Mouse (Mus musculus) MEL (cell line): ENCODE measurements at regions not wholly inside any gene's neighbourhood (a gene's known extent, or its start where the extent isn't known, plus 50 kb on each side); places are given as distances from the start of the nearest gene placed in this dataset.

Experiments used
- DNase-seq: peaks from one replicate; pipeline ENCODE4 v3.0.0; 2011; ENCODE audit warnings: low read depth, low spot score
- H3K27ac ChIP-seq: 2 replicates; pipeline ENCODE4 v1.5.1; 2012; ENCODE audit warnings: low read depth, mild to moderate bottlenecking, control low read depth, low read length, moderate library complexity; ENCODE audit not compliant: control insufficient read depth
- H3K27me3 ChIP-seq, 2 experiments: fragments of 150-350 bp in 1 of 2; sonication (generic) in 1 of 2; 2 replicates each; pipeline ENCODE4 v1.6.1; 2012; ENCODE audit warnings: low read length in 2 of 2, mild to moderate bottlenecking in 2 of 2, improper control_type of control experiment in 1 of 2, moderate library complexity in 1 of 2; ENCODE audit not compliant: insufficient read depth in 2 of 2, control insufficient read depth in 1 of 2
- H3K36me3 ChIP-seq, 2 experiments: 2 replicates each; pipeline ENCODE4 v1.6.1; 2012 to 2014; ENCODE audit warnings: low read length in 2 of 2, improper control_type of control experiment in 1 of 2, inconsistent platforms in 1 of 2, mild to moderate bottlenecking in 1 of 2; ENCODE audit not compliant: insufficient read depth in 2 of 2, control insufficient read depth in 1 of 2
- H3K4me1 ChIP-seq, 2 experiments: fragments of 150-350 bp in 1 of 2; sonication (generic) in 1 of 2; 2 replicates each; pipeline ENCODE4 v1.6.1; 2012; ENCODE audit warnings: low read length in 2 of 2, improper control_type of control experiment in 1 of 2, mild to moderate bottlenecking in 1 of 2; ENCODE audit not compliant: insufficient read depth in 2 of 2, control insufficient read depth in 1 of 2
- H3K4me3 ChIP-seq, 2 experiments: fragments of 150-350 bp in 1 of 2; sonication (generic) in 1 of 2; 2 replicates each; pipeline ENCODE4 v1.5.1; 2012; ENCODE audit warnings: low read depth in 2 of 2, low read length in 2 of 2, mild to moderate bottlenecking in 2 of 2, moderate library complexity in 2 of 2, control low read depth in 1 of 2, improper control_type of control experiment in 1 of 2; ENCODE audit not compliant: control insufficient read depth in 1 of 2, insufficient read depth in 1 of 2
- H3K79me2 ChIP-seq: 2 replicates; pipeline ENCODE4 v1.6.1; 2012; ENCODE audit warnings: mild to moderate bottlenecking, low read length, moderate library complexity; ENCODE audit not compliant: control insufficient read depth, poor library complexity, insufficient read depth
- H3K9ac ChIP-seq: 2 replicates; pipeline ENCODE4 v1.6.1; 2012; ENCODE audit warnings: low read depth, mild to moderate bottlenecking, control low read depth, low read length, moderate library complexity; ENCODE audit not compliant: control insufficient read depth, poor library complexity, severe bottlenecking
- H3K9me3 ChIP-seq: fragments of 150-350 bp; sonication (generic); replicated peaks from 2 replicates; pipeline ENCODE4 v1.6.1; 2012; ENCODE audit warnings: mild to moderate bottlenecking, low read length, improper control_type of control experiment, moderate library complexity; ENCODE audit not compliant: insufficient read depth
- CHD1 ChIP-seq: IDR thresholded peaks from 2 replicates; pipeline ENCODE4 v1.6.1; 2012; ENCODE audit warnings: low read depth, mild to moderate bottlenecking, inconsistent platforms, low read length, improper control_type of control experiment
- CHD2 ChIP-seq: IDR thresholded peaks from 2 replicates; pipeline ENCODE4 v1.6.1; 2011; ENCODE audit warnings: low read length, improper control_type of control experiment
- CTCF ChIP-seq, 3 experiments: IDR thresholded peaks in 2 of 3; conservative IDR thresholded peaks in 1 of 3; 2 replicates each; pipeline ENCODE4 v1.5.1; 2011 to 2012; ENCODE audit warnings: low read length in 3 of 3, low read depth in 2 of 3, mild to moderate bottlenecking in 2 of 3, improper control_type of control experiment in 1 of 3, inconsistent platforms in 1 of 3, mixed read lengths in 1 of 3, moderate library complexity in 1 of 3; ENCODE audit not compliant: control insufficient read depth in 1 of 3, insufficient read depth in 1 of 3, poor library complexity in 1 of 3, severe bottlenecking in 1 of 3
- E2F4 ChIP-seq: IDR thresholded peaks from 2 replicates; pipeline ENCODE4 v1.6.1; 2011; ENCODE audit warnings: low read depth, low read length, improper control_type of control experiment, borderline replicate concordance
- EP300 ChIP-seq, 2 experiments: IDR thresholded peaks; 2 replicates each; pipeline ENCODE4 v1.6.1; 2011; ENCODE audit warnings: improper control_type of control experiment in 2 of 2, low read length in 2 of 2, low read depth in 1 of 2, mild to moderate bottlenecking in 1 of 2
- ETS1 ChIP-seq: IDR thresholded peaks from 2 replicates; pipeline ENCODE4 v1.6.1; 2012; ENCODE audit warnings: low read depth, mild to moderate bottlenecking, inconsistent platforms, low read length, improper control_type of control experiment, moderate library complexity
- GABPA ChIP-seq: IDR thresholded peaks from 2 replicates; pipeline ENCODE4 v1.6.1; 2012; ENCODE audit warnings: low read depth, mild to moderate bottlenecking, inconsistent platforms, low read length, improper control_type of control experiment, moderate library complexity
- GATA1 ChIP-seq: IDR thresholded peaks from 2 replicates; pipeline ENCODE4 v1.6.1; 2011; ENCODE audit warnings: low read depth, low read length, improper control_type of control experiment
- KAT2A ChIP-seq: conservative IDR thresholded peaks from 2 replicates; pipeline ENCODE4 v1.6.1; 2012; ENCODE audit warnings: low read depth, low read length, improper control_type of control experiment, inconsistent platforms
- MAFK ChIP-seq: IDR thresholded peaks from 2 replicates; pipeline ENCODE4 v1.6.1; 2011; ENCODE audit warnings: low read depth, mild to moderate bottlenecking, low read length, improper control_type of control experiment, borderline replicate concordance
- MAZ ChIP-seq: IDR thresholded peaks from 2 replicates; pipeline ENCODE4 v1.6.1; 2012; ENCODE audit warnings: low read depth, mild to moderate bottlenecking, inconsistent platforms, low read length, improper control_type of control experiment
- POLR2A ChIP-seq, 2 experiments: IDR thresholded peaks; 2 replicates each; pipeline ENCODE4 v1.6.1; 2011 to 2012; ENCODE audit warnings: low read length in 2 of 2, mild to moderate bottlenecking in 2 of 2, control low read depth in 1 of 2, improper control_type of control experiment in 1 of 2, low read depth in 1 of 2, moderate library complexity in 1 of 2; ENCODE audit not compliant: control insufficient read depth in 1 of 2, insufficient read depth in 1 of 2, poor library complexity in 1 of 2
- SIN3A ChIP-seq: IDR thresholded peaks from 2 replicates; pipeline ENCODE4 v1.6.1; 2012; ENCODE audit warnings: low read length, improper control_type of control experiment, inconsistent platforms
- SMC3 ChIP-seq: IDR thresholded peaks from 2 replicates; pipeline ENCODE4 v1.6.1; 2011; ENCODE audit warnings: low read depth, low read length, improper control_type of control experiment
- TAL1 ChIP-seq: IDR thresholded peaks from 2 replicates; pipeline ENCODE4 v1.6.1; 2012; ENCODE audit warnings: mild to moderate bottlenecking, inconsistent platforms, low read length, moderate library complexity, mixed read lengths
- TBP ChIP-seq: IDR thresholded peaks from 2 replicates; pipeline ENCODE4 v1.8.0; 2011; ENCODE audit warnings: low read depth, low read length, improper control_type of control experiment
- USF1 ChIP-seq: IDR thresholded peaks from 2 replicates; pipeline ENCODE4 v1.6.1; 2014; ENCODE audit warnings: low read depth, mild to moderate bottlenecking, inconsistent platforms, low read length, improper control_type of control experiment, moderate library complexity
- USF2 ChIP-seq, 2 experiments: IDR thresholded peaks; 2 replicates each; pipeline ENCODE4 v1.6.1; 2011 to 2012; ENCODE audit warnings: improper control_type of control experiment in 2 of 2, low read length in 2 of 2, borderline replicate concordance in 1 of 2, inconsistent platforms in 1 of 2, low read depth in 1 of 2, mild to moderate bottlenecking in 1 of 2; ENCODE audit not compliant: insufficient read depth in 1 of 2
- ZKSCAN1 ChIP-seq: IDR thresholded peaks from 2 replicates; pipeline ENCODE4 v1.6.1; 2012; ENCODE audit warnings: low read depth, mild to moderate bottlenecking, inconsistent platforms, low read length, improper control_type of control experiment, moderate library complexity
- ZNF384 ChIP-seq: IDR thresholded peaks from 2 replicates; pipeline ENCODE4 v1.6.1; 2012; ENCODE audit warnings: low read depth, mild to moderate bottlenecking, inconsistent platforms, low read length, improper control_type of control experiment

DNA sequence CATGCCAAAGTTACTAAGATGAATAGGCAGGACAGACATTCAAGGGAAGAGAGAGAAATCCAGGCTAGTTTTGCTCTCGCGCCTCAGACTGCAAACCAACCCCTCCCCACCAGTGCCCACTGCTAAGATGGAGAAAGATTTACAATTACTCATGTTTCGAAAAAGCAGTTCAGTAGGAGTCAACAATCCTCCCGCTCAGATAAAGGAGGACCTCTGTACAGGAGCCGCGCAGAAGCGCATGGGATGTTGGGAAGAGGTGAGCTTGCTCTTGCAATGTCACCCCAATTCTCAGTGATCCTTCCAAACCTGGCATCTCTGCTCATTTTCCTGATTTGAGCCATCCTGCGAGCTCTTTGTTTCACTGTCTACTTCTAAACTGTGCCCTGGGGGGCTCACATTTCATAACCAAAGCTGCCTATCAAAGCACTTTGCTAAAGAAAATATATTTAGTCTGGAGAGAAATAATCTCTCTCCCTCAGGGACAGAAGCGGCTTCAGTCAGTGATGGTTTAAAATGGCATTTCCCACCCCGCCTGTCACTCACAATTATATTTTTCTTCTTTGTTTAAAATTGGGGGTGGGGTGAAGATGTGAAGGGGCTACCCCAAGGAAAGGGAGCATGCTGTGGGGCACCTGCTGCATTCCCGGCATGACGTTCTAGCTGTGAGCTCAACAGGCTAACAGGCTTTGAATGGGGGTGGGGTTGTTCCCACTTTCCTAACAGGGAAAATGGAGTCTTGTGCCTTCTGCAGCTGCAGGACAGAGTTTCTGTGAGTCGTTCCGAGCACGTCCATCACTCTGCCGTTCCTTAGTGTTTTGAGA is 170.2 kb downstream of the Nucb2 start:
- H3K4me3 ChIP-seq: no peak overlapping the region
- TF ChIP-seq SIN3A (no peak), EP300 (IDR thresholded peaks at IDR 0.05; ENCODE audit: low read depth in 1 of 2, low read length in 2 of 2) (no peak), ZKSCAN1 (no peak), MAZ (no peak), USF1 (no peak), CHD1 (no peak), GABPA (no peak), MAFK (no peak), SMC3 (no peak), GATA1 (no peak), TBP (no peak), KAT2A (no peak), ZNF384 (no peak), TAL1 (no peak), USF2 (IDR thresholded peaks at IDR 0.05; ENCODE audit: borderline replicate concordance in 1 of 2, insufficient read depth in 1 of 2, low read depth in 1 of 2, low read length in 2 of 2) (no peak), E2F4 (no peak), CHD2 (no peak), POLR2A (IDR thresholded peaks at IDR 0.05; ENCODE audit: control insufficient read depth in 1 of 2, insufficient read depth in 1 of 2, low read depth in 1 of 2, low read length in 2 of 2, poor library complexity in 1 of 2) (no peak)
- H3K27me3 ChIP-seq: no peaks in the 10 kb centered on the region
- H3K36me3 ChIP-seq: no peaks in the 10 kb centered on the region
- H3K9me3 ChIP-seq: no peaks in the 10 kb centered on the region
- H3K27ac ChIP-seq: no peak overlapping the region
- H3K4me1 ChIP-seq: no peaks in the 10 kb centered on the region
- no peak overlapping the region for H3K9ac ChIP-seq
- no peak for DNase-seq
- H3K79me2 ChIP-seq: no peaks in the 10 kb centered on the region

GRCm38 (mm10) chr7:116676696-116677095 is 172.5 kb downstream of the Nucb2 start:
- H3K9ac ChIP-seq: no peak overlapping the region
- DNase-seq: no peak
- no peaks in the 10 kb centered on the region for H3K9me3 ChIP-seq
- no peak overlapping the region for H3K4me3 ChIP-seq
- no peaks in the 10 kb centered on the region for H3K79me2 ChIP-seq
- H3K4me1 ChIP-seq: no peaks in the 10 kb centered on the region
- no peak overlapping the region for H3K27ac ChIP-seq
- no peaks in the 10 kb centered on the region for H3K36me3 ChIP-seq
- no peak for TF ChIP-seq ETS1
- no peak for TF ChIP-seq SMC3
- 0 out of 6 replicates have a peak, but pooled peaks of 1 of the 3 experiments have one; percentile 10 for TF ChIP-seq CTCF (IDR thresholded peaks at IDR 0.05 in 2 of 3, conservative IDR thresholded peaks at IDR 0.05 in 1 of 3; ENCODE audit: control insufficient read depth in 1 of 3, insufficient read depth in 1 of 3, low read depth in 2 of 3, low read length in 3 of 3, poor library complexity in 1 of 3, severe bottlenecking in 1 of 3)
- TF ChIP-seq MAFK: no peak
- H3K27me3 ChIP-seq: no peaks in the 10 kb centered on the region
